ENCODE assay signal across 23 mouse cellular contexts in genomic region chr16:77743838-77744237, GRCm38 (mm10).
DNase-seq lines count a peak whose midpoint lies in the region; ATAC-seq and TF ChIP-seq lines count a peak whose summit lies in the region.
"Had no signal": no experiment of that assay in that cellular context is flagged by ENCODE, and none has a peak within 500 bp of the region (broad histone marks: within the 10 kb centered on the region; RNA-seq: fewer than 3 reads in every experiment).

No protein-coding gene starts in this region.

- no peaks in the 10 kb centered on the region for H3K4me1 ChIP-seq in lung, adult 2 months (ENCODE audit: control insufficient read depth, insufficient read depth, low read length)
- H3K4me1 ChIP-seq: embryonic facial prominence, embryonic 12.5 days; forebrain, embryonic 12.5 days; heart, embryonic 10.5 days; hindbrain, embryonic 12.5 days had no signal

- TF ChIP-seq POLR2A in lung, adult 2 months (IDR thresholded peaks at IDR 0.05; ENCODE audit: borderline replicate concordance, extremely low read depth, low read depth, low read length) = no peak

- TF ChIP-seq CTCF in lung, adult 2 months (IDR thresholded peaks at IDR 0.05; ENCODE audit: insufficient read depth, low read length) = no peak

- ATAC-seq in frontal cortex, adult (ENCODE audit: low TSS enrichment) = peak; percentile 98
- ATAC-seq: forebrain, postnatal 0 days; hindbrain, embryonic 16.5 days; inflammation-experienced regulatory T-cells, adult 6 months had no signal

- WGBS in lung, adult 2 months = 84% methylated on average over 6 of the region's 6 CpGs

- no peak overlapping the region for H3K4me3 ChIP-seq in lung, adult 2 months (replicated peaks; ENCODE audit: extremely low read depth, low read depth, low read length)
- H3K4me3 ChIP-seq: embryonic facial prominence, embryonic 12.5 days; forebrain, embryonic 12.5 days; heart, embryonic 10.5 days; hindbrain, embryonic 12.5 days had no signal

- intact Hi-C loops in left cerebral cortex, postnatal 36 days (cut with DNase I) = no loop called here

- no peak for DNase-seq in frontal cortex, postnatal 14 days (ENCODE audit: low spot score in 2 of 2)
- peak; percentile 22 to 23 for DNase-seq in left cerebral cortex, adult 9 months (ENCODE audit: low spot score in 2 of 2)
- no peak for DNase-seq in left cerebral cortex, postnatal 36 days (ENCODE audit: low spot score in 2 of 2)
- DNase-seq in 3T3-L1 (ENCODE audit: low read depth, low spot score) = peak; percentile 14
- peak; percentile 42 for DNase-seq in gonadal fat pad, adult 2 months (ENCODE audit: low read depth)
- no peak for DNase-seq in lung, adult 2 months
- DNase-seq: adrenal gland, adult 2 months; adrenal gland, postnatal 36 days; cerebellum, adult 11 months; cerebellum, adult 8-10 months; cerebellum, postnatal 14 days; forebrain, postnatal 0 days; gastrocnemius, postnatal 36 days; heart, adult 18-20 months; heart, postnatal 10 days; heart, postnatal 4 days had no signal

Comparison
In these comparisons a context has a peak if more than half of its experiments do, and no peak if none do; other contexts are left out.
1. DNase-seq: peak in left cerebral cortex, adult 9 months (2 of 2), 3T3-L1 (single experiment) and gonadal fat pad, adult 2 months (single experiment); none in frontal cortex, postnatal 14 days (0 of 2), left cerebral cortex, postnatal 36 days (0 of 2) and lung, adult 2 months (single experiment).